Mouse (Mus musculus): ENCODE results near the gene Cabp4. TPM values are rescaled to one million over a fixed set of nuclear protein-coding genes. Genes with fewer than 3 reads are reported as not detected.
A peak's percentile ranks its signal among the peaks of the same experiment; 100 is the strongest.

Gene Cabp4
- total RNA-seq, 2 experiments from 2014 or later: not detected

- H3K27ac ChIP-seq: peak within 1 kb of the TSS; percentile 98
- intact Hi-C loops (cut with DNase I): no loop called here
- H3K4me3 ChIP-seq: peak within 1 kb of the TSS; percentile 74
- no peak for TF ChIP-seq CTCF (IDR thresholded peaks at IDR 0.05)
- DNase-seq: peak; percentile 82
Observed at GRCm38 (mm10) chr19:4175368-4175947, 31.6 kb upstream of the Cabp4 start, which contains the start of gene Carns1. Gene Carns1 (minus strand): TSS chr19:4175479.

- TF ChIP-seq CTCF (IDR thresholded peaks at IDR 0.05): peak; percentile 26; the same call in 1 of the 2 replicates
- DNase-seq: peak; percentile 51
- Histone ChIP-seq H3K27ac (peak overlapping the region; percentile 98), H3K4me3 (peak overlapping the region; percentile 34)
- intact Hi-C loops (cut with DNase I): no loop called here
Observed at GRCm38 (mm10) chr19:4172925-4173324, 29.1 kb upstream of the Cabp4 start.

- Histone ChIP-seq H3K27ac (peak overlapping the region; percentile 98), H3K4me3 (peak overlapping the region; percentile 79)
- intact Hi-C loops (cut with DNase I): loop anchor here (2.0 kb wide), 1 partner anchor 57 kb away; no protein-coding TSS in a partner anchor
- DNase-seq: peak; percentile 84
- TF ChIP-seq CTCF (IDR thresholded peaks at IDR 0.05): no peak
Observed at GRCm38 (mm10) chr19:4171393-4172290, 27.8 kb upstream of the Cabp4 start.

GRCm38 (mm10) chr19:4170723-4171392, 27.0 kb upstream of the Cabp4 start:
- intact Hi-C loops (cut with DNase I): loop anchor here (1.0 to 2.0 kb wide), 2 partner anchors 20 to 58 kb away; partner anchors contain the start of gene Tbc1d10c
- TF ChIP-seq CTCF (IDR thresholded peaks at IDR 0.05): no peak
- peak; percentile 61 for DNase-seq
- H3K4me3 ChIP-seq: peak overlapping the region; percentile 79
- peak overlapping the region; percentile 98 for H3K27ac ChIP-seq

- Histone ChIP-seq H3K4me3 (peak overlapping the region; percentile 79), H3K27ac (peak overlapping the region; percentile 98)
- no peak for DNase-seq
- TF ChIP-seq CTCF (IDR thresholded peaks at IDR 0.05): no peak
- intact Hi-C loops (cut with DNase I): loop anchor here (1.0 to 2.0 kb wide), 2 partner anchors 21 to 59 kb away; partner anchors contain the start of gene Tbc1d10c
Observed at GRCm38 (mm10) chr19:4169810-4170209, 26.0 kb upstream of the Cabp4 start.

- DNase-seq: peak; percentile 99
- intact Hi-C loops (cut with DNase I): no loop called here
- peak overlapping the region; percentile 79 for H3K4me3 ChIP-seq
- peak; percentile 98 for TF ChIP-seq CTCF (IDR thresholded peaks at IDR 0.05)
- peak overlapping the region; percentile 98 for H3K27ac ChIP-seq
Observed at GRCm38 (mm10) chr19:4169378-4169784, 25.5 kb upstream of the Cabp4 start.

GRCm38 (mm10) chr19:4166678-4167476, 23.0 kb upstream of the Cabp4 start:
- no peak for DNase-seq
- no peak for TF ChIP-seq CTCF (IDR thresholded peaks at IDR 0.05)
- no peak overlapping the region for H3K4me3 ChIP-seq
- intact Hi-C loops (cut with DNase I): no loop called here
- no peak overlapping the region for H3K27ac ChIP-seq

GRCm38 (mm10) chr19:4164721-4165120, 20.9 kb upstream of the Cabp4 start:
- intact Hi-C loops (cut with DNase I): loop anchor here (5.0 kb wide), 1 partner anchor 37 kb away; the partner anchor contains the start of gene Aip
- Histone ChIP-seq H3K4me3 (no peak overlapping the region), H3K27ac (peak overlapping the region; percentile 31; the same call in 1 of the 2 replicates)
- DNase-seq: no peak
- no peak for TF ChIP-seq CTCF (IDR thresholded peaks at IDR 0.05)

GRCm38 (mm10) chr19:4164100-4164499, 20.3 kb upstream of the Cabp4 start:
- intact Hi-C loops (cut with DNase I): loop anchor here (5.0 kb wide), 1 partner anchor 37 kb away; the partner anchor contains the start of gene Aip
- no peak for TF ChIP-seq CTCF (IDR thresholded peaks at IDR 0.05)
- Histone ChIP-seq H3K27ac (no peak overlapping the region; the same call in 1 of the 2 replicates), H3K4me3 (no peak overlapping the region)
- DNase-seq: no peak

GRCm38 (mm10) chr19:4163543-4163887, 19.7 kb upstream of the Cabp4 start:
- intact Hi-C loops (cut with DNase I): loop anchor here (5.0 kb wide), 1 partner anchor 36 kb away; the partner anchor contains the start of gene Aip
- TF ChIP-seq CTCF (IDR thresholded peaks at IDR 0.05): no peak
- no peak for DNase-seq
- H3K4me3 ChIP-seq: peak overlapping the region; percentile 83
- peak overlapping the region; percentile 98 for H3K27ac ChIP-seq

Measured in gastrocnemius, adult 2 months (tissue).